ENCODE assay signal across 27 mouse cellular contexts in the genomic region with DNA sequence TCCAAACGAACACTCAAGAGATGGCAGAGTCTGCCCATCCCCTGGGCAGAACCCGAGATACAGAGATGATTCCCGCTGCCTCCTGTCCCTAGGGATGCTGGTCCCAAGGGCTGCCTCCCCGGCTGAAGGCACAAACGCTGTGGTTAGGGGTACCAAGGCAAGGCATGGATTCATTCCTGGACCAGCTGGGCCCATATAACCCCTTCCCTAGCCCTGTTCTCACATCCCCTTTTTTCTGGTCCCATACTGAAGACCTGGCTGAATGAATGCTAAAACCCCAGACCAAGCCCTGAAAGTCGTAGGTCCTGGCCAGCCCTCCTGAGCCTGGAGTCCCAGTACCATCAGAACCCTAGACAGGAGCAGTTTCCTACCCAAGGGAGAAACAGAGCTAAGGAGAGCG. TPM values are rescaled to one million over a fixed set of nuclear protein-coding genes. Genes with fewer than 3 reads are reported as not detected.
DNase-seq lines count a peak whose midpoint lies in the region; ATAC-seq and TF ChIP-seq lines count a peak whose summit lies in the region.
"Had no signal": no experiment of that assay in that cellular context is flagged by ENCODE, and none has a peak within 500 bp of the region (broad histone marks: within the 10 kb centered on the region; RNA-seq: fewer than 3 reads in every experiment).

No protein-coding gene starts in this region.

- 0 out of 2 replicates have a peak overlapping the region, but pooled peaks have one; percentile 28 for H3K27ac ChIP-seq in layer of hippocampus, adult 2 months
- H3K27ac ChIP-seq in midbrain, embryonic 11.5 days (ENCODE audit: low read depth, low read length): no peak overlapping the region
- H3K27ac ChIP-seq in midbrain, embryonic 10.5 days (replicated peaks): no peak overlapping the region
- H3K27ac ChIP-seq in liver, embryonic 12.5 days: peak overlapping the region; percentile 47; the same call in 1 of the 2 replicates
- H3K27ac ChIP-seq in hindbrain, embryonic 14.5 days: no peak overlapping the region
- H3K27ac ChIP-seq: embryonic facial prominence, embryonic 12.5 days; embryonic facial prominence, embryonic 15.5 days; heart, adult 2 months; heart, embryonic 10.5 days; heart, embryonic 13.5 days; hindbrain, embryonic 15.5 days had no signal

- H3K4me1 ChIP-seq in midbrain, embryonic 11.5 days (ENCODE audit: control insufficient read depth, insufficient read depth, low read length): no peaks in the 10 kb centered on the region
- H3K4me1 ChIP-seq in midbrain, embryonic 10.5 days: peaks cover 13% of the 10 kb centered on the region
- peaks cover 26% of the 10 kb centered on the region for H3K4me1 ChIP-seq in liver, embryonic 12.5 days
- no peaks in the 10 kb centered on the region for H3K4me1 ChIP-seq in hindbrain, embryonic 14.5 days (replicated peaks; ENCODE audit: control insufficient read depth, insufficient read depth, low read length)
- H3K4me1 ChIP-seq: embryonic facial prominence, embryonic 12.5 days; embryonic facial prominence, embryonic 15.5 days; hindbrain, embryonic 15.5 days had no signal

- no peak for ATAC-seq in midbrain, embryonic 11.5 days (ENCODE audit: low FRiP score)
- no peak for ATAC-seq in liver, embryonic 12.5 days
- ATAC-seq in hindbrain, embryonic 14.5 days (ENCODE audit: low FRiP score): no peak
- ATAC-seq: forebrain, embryonic 14.5 days; forebrain, postnatal 0 days; Patski had no signal

- H3K36me3 ChIP-seq in midbrain, embryonic 11.5 days (ENCODE audit: control insufficient read depth, insufficient read depth, low read length): no peaks in the 10 kb centered on the region
- H3K36me3 ChIP-seq in midbrain, embryonic 10.5 days: peaks cover 17% of the 10 kb centered on the region
- peaks cover 69% of the 10 kb centered on the region for H3K36me3 ChIP-seq in liver, embryonic 12.5 days
- peaks cover 41% of the 10 kb centered on the region for H3K36me3 ChIP-seq in hindbrain, embryonic 14.5 days (replicated peaks; ENCODE audit: control insufficient read depth, insufficient read depth)

- WGBS in midbrain, embryonic 11.5 days: 90% methylated on average over 7 of the region's 7 CpGs
- 88% methylated on average over 7 of the region's 7 CpGs for WGBS in midbrain, embryonic 10.5 days
- 82% methylated on average over 7 of the region's 7 CpGs for WGBS in liver, embryonic 12.5 days (ENCODE audit: insufficient replicate concordance)
- WGBS in hindbrain, embryonic 14.5 days: 88% methylated on average over 7 of the region's 7 CpGs

- H3K4me3 ChIP-seq in layer of hippocampus, adult 2 months: no peak overlapping the region
- no peak overlapping the region for H3K4me3 ChIP-seq in midbrain, embryonic 11.5 days (ENCODE audit: low read depth, low read length)
- H3K4me3 ChIP-seq in midbrain, embryonic 10.5 days: no peak overlapping the region
- no peak overlapping the region for H3K4me3 ChIP-seq in liver, embryonic 12.5 days
- no peak overlapping the region for H3K4me3 ChIP-seq in hindbrain, embryonic 14.5 days (replicated peaks; ENCODE audit: low read length)
- H3K4me3 ChIP-seq: embryonic facial prominence, embryonic 12.5 days; embryonic facial prominence, embryonic 15.5 days; heart, adult 2 months; heart, embryonic 10.5 days; heart, embryonic 13.5 days; hindbrain, embryonic 15.5 days had no signal

- no peaks in the 10 kb centered on the region for H3K27me3 ChIP-seq in midbrain, embryonic 11.5 days (ENCODE audit: control insufficient read depth, insufficient read depth, low read length)
- H3K27me3 ChIP-seq in midbrain, embryonic 10.5 days (ENCODE audit: low read depth, poor library complexity, severe bottlenecking): no peaks in the 10 kb centered on the region
- no peaks in the 10 kb centered on the region for H3K27me3 ChIP-seq in liver, embryonic 12.5 days (replicated peaks)
- no peaks in the 10 kb centered on the region for H3K27me3 ChIP-seq in hindbrain, embryonic 14.5 days (ENCODE audit: control insufficient read depth, insufficient read depth, low read length)
- H3K27me3 ChIP-seq: embryonic facial prominence, embryonic 12.5 days; embryonic facial prominence, embryonic 15.5 days; heart, embryonic 13.5 days; hindbrain, embryonic 15.5 days; Patski had no signal

- H3K9me3 ChIP-seq in midbrain, embryonic 11.5 days (ENCODE audit: control insufficient read depth, low read length): no peaks in the 10 kb centered on the region
- H3K9me3 ChIP-seq in midbrain, embryonic 10.5 days (replicated peaks): no peaks in the 10 kb centered on the region
- H3K9me3 ChIP-seq in liver, embryonic 12.5 days (replicated peaks): no peaks in the 10 kb centered on the region
- no peaks in the 10 kb centered on the region for H3K9me3 ChIP-seq in hindbrain, embryonic 14.5 days (ENCODE audit: control insufficient read depth, low read length)
- H3K9me3 ChIP-seq: embryonic facial prominence, embryonic 12.5 days; embryonic facial prominence, embryonic 15.5 days; G1E; heart, embryonic 10.5 days; heart, embryonic 13.5 days; hindbrain, embryonic 15.5 days had no signal

- no peak overlapping the region for H3K4me2 ChIP-seq in midbrain, embryonic 11.5 days
- no peak overlapping the region for H3K4me2 ChIP-seq in liver, embryonic 12.5 days
- no peak overlapping the region for H3K4me2 ChIP-seq in hindbrain, embryonic 14.5 days (replicated peaks)
- H3K4me2 ChIP-seq: embryonic facial prominence, embryonic 12.5 days; embryonic facial prominence, embryonic 15.5 days; heart, embryonic 13.5 days; hindbrain, embryonic 15.5 days had no signal

- no peak overlapping the region for H3K9ac ChIP-seq in midbrain, embryonic 11.5 days (ENCODE audit: low read length)
- no peak overlapping the region for H3K9ac ChIP-seq in liver, embryonic 12.5 days
- H3K9ac ChIP-seq in hindbrain, embryonic 14.5 days: no peak overlapping the region
- H3K9ac ChIP-seq: embryonic facial prominence, embryonic 12.5 days; embryonic facial prominence, embryonic 15.5 days; forebrain, postnatal 0 days; heart, embryonic 13.5 days; hindbrain, embryonic 15.5 days had no signal

- TF ChIP-seq CTCF in layer of hippocampus, adult 2 months (conservative IDR thresholded peaks at IDR 0.05): no peak

- DNase-seq in layer of hippocampus, adult 2 months (ENCODE audit: low spot score in 2 of 2): no peak
- no peak for DNase-seq in layer of hippocampus, adult 9-10 months (ENCODE audit: low spot score)
- DNase-seq in midbrain, embryonic 11.5 days (ENCODE audit: low spot score, missing footprints): peak; percentile 17
- no peak for DNase-seq in midbrain, embryonic 10.5 days (ENCODE audit: low spot score)
- no peak for DNase-seq in urinary bladder, postnatal 36 days (ENCODE audit: low spot score in 2 of 2)
- DNase-seq in hindbrain, embryonic 14.5 days (ENCODE audit: low spot score): no peak
- DNase-seq: adrenal gland, postnatal 10 days; adrenal gland, postnatal 36 days; forebrain, postnatal 0 days; gastrocnemius, postnatal 10 days; gastrocnemius, postnatal 36 days; heart, adult 2 months; heart, postnatal 14 days; heart, postnatal 4 days had no signal

RNA-seq across cellular contexts. Expression of gene Serpinf2, which starts 1.6 kb away (rescaled TPM):
- total RNA-seq in layer of hippocampus, adult 2 months (2021): under 1 TPM; 0.38 to 0.52 TPM
- not detected in 2 replicates for polyA plus RNA-seq in midbrain, embryonic 11.5 days (2014; fragmentation: Nextera tagmentation; extraction: Ambion mirVana)
- polyA plus RNA-seq in midbrain, embryonic 10.5 days (2016; fragmentation: Nextera tagmentation; extraction: Ambion mirVana): not detected in 2 replicates
- 351 and 375 TPM in 2 replicates for polyA plus RNA-seq in liver, embryonic 12.5 days (2016; fragmentation: Nextera tagmentation; extraction: Ambion mirVana)
- not detected in 2 replicates for polyA plus RNA-seq in hindbrain, embryonic 14.5 days (2014; fragmentation: Nextera tagmentation; extraction: Ambion mirVana)
- total RNA-seq: adrenal gland, adult 18-20 months; gastrocnemius, postnatal 36 days; granulocyte monocyte progenitor cell, adult 5-6 weeks; heart, adult 2 months; heart, postnatal 14 days had no signal
- polyA plus RNA-seq: forebrain, embryonic 11.5 days; forebrain, embryonic 14.5 days; forebrain, postnatal 0 days; hindbrain, embryonic 11.5 days had no signal

RNA-seq across cellular contexts. Expression of gene Wdr81, which starts 13.5 kb away (rescaled TPM):
- 10 to 100 TPM; 23.4 to 23.7 TPM for total RNA-seq in layer of hippocampus, adult 2 months (2021)
- polyA plus RNA-seq in midbrain, embryonic 11.5 days (2014; fragmentation: Nextera tagmentation; extraction: Ambion mirVana): 2.8 and 3.9 TPM in 2 replicates
- polyA plus RNA-seq in midbrain, embryonic 10.5 days (2016; fragmentation: Nextera tagmentation; extraction: Ambion mirVana): 5.7 and 7.5 TPM in 2 replicates
- 24.8 and 25.0 TPM in 2 replicates for polyA plus RNA-seq in liver, embryonic 12.5 days (2016; fragmentation: Nextera tagmentation; extraction: Ambion mirVana)
- polyA plus RNA-seq in hindbrain, embryonic 14.5 days (2014; fragmentation: Nextera tagmentation; extraction: Ambion mirVana): 6.5 and 7.9 TPM in 2 replicates

RNA-seq across cellular contexts. Expression of gene Serpinf1, which starts 18.5 kb away (rescaled TPM):
- 10 to 100 TPM; 14.0 to 15.6 TPM for total RNA-seq in layer of hippocampus, adult 2 months (2021)
- 56.2 and 58.2 TPM in 2 replicates for polyA plus RNA-seq in midbrain, embryonic 11.5 days (2014; fragmentation: Nextera tagmentation; extraction: Ambion mirVana)
- 69.6 and 70.2 TPM in 2 replicates for polyA plus RNA-seq in midbrain, embryonic 10.5 days (2016; fragmentation: Nextera tagmentation; extraction: Ambion mirVana)
- 158 and 172 TPM in 2 replicates for polyA plus RNA-seq in liver, embryonic 12.5 days (2016; fragmentation: Nextera tagmentation; extraction: Ambion mirVana)
- 49.9 and 66.1 TPM in 2 replicates for polyA plus RNA-seq in hindbrain, embryonic 14.5 days (2014; fragmentation: Nextera tagmentation; extraction: Ambion mirVana)
- polyA plus RNA-seq: G1E had no signal

RNA-seq across cellular contexts. Expression of gene Tlcd2, which starts 20.5 kb away (rescaled TPM):
- total RNA-seq in layer of hippocampus, adult 2 months (2021): under 1 TPM in 1 of 2 experiments, not detected in 1; 0.56 TPM
- 7.6 and 8.9 TPM in 2 replicates for polyA plus RNA-seq in midbrain, embryonic 11.5 days (2014; fragmentation: Nextera tagmentation; extraction: Ambion mirVana)
- 10.2 and 10.6 TPM in 2 replicates for polyA plus RNA-seq in midbrain, embryonic 10.5 days (2016; fragmentation: Nextera tagmentation; extraction: Ambion mirVana)
- 19.6 and 21.4 TPM in 2 replicates for polyA plus RNA-seq in liver, embryonic 12.5 days (2016; fragmentation: Nextera tagmentation; extraction: Ambion mirVana)
- polyA plus RNA-seq in hindbrain, embryonic 14.5 days (2014; fragmentation: Nextera tagmentation; extraction: Ambion mirVana): 1.6 and 4.5 TPM in 2 replicates
- polyA plus RNA-seq: G1E had no signal

RNA-seq across cellular contexts. Expression of gene Prpf8, which starts 45.6 kb away (rescaled TPM):
- 100 to 1,000 TPM; 131 to 139 TPM for total RNA-seq in layer of hippocampus, adult 2 months (2021)
- polyA plus RNA-seq in midbrain, embryonic 11.5 days (2014; fragmentation: Nextera tagmentation; extraction: Ambion mirVana): 94.9 and 100.0 TPM in 2 replicates
- polyA plus RNA-seq in midbrain, embryonic 10.5 days (2016; fragmentation: Nextera tagmentation; extraction: Ambion mirVana): 67.3 and 72.2 TPM in 2 replicates
- polyA plus RNA-seq in liver, embryonic 12.5 days (2016; fragmentation: Nextera tagmentation; extraction: Ambion mirVana): 46.6 and 47.9 TPM in 2 replicates
- 74.5 and 83.2 TPM in 2 replicates for polyA plus RNA-seq in hindbrain, embryonic 14.5 days (2014; fragmentation: Nextera tagmentation; extraction: Ambion mirVana)

Comparison
In these comparisons a context has a peak if more than half of its experiments do, and no peak if none do; other contexts are left out.
1. H3K27ac ChIP-seq: peak in layer of hippocampus, adult 2 months (single experiment) and liver, embryonic 12.5 days (single experiment); none in midbrain, embryonic 11.5 days (single experiment), midbrain, embryonic 10.5 days (single experiment) and hindbrain, embryonic 14.5 days (single experiment).
2. RNA of gene Serpinf2, which starts 1.6 kb away (polyA plus RNA-seq): 351 to 375 TPM in liver, embryonic 12.5 days; not detected in midbrain, embryonic 11.5 days, not detected in midbrain, embryonic 10.5 days and not detected in hindbrain, embryonic 14.5 days; every median in the first group is over 100 times any median in the second.